Mouse (Mus musculus) cerebellum, postnatal 4 days (tissue): ENCODE measurements around the gene Oaz1.
A peak's percentile ranks its signal among the peaks of the same experiment; 100 is the strongest.
"Not testable (repeated sequence)": the region's sequence is repeated elsewhere in the genome, so short reads cannot be mapped to it uniquely, and the experiment has no call there.

Experiments
- DNase-seq, 2 experiments: peaks; one replicate each; pipeline ENCODE4 v3.0.0; 2022; ENCODE audit warnings: low spot score in 2 of 2, mixed read lengths in 1 of 2

The Oaz1 gene

DNA sequence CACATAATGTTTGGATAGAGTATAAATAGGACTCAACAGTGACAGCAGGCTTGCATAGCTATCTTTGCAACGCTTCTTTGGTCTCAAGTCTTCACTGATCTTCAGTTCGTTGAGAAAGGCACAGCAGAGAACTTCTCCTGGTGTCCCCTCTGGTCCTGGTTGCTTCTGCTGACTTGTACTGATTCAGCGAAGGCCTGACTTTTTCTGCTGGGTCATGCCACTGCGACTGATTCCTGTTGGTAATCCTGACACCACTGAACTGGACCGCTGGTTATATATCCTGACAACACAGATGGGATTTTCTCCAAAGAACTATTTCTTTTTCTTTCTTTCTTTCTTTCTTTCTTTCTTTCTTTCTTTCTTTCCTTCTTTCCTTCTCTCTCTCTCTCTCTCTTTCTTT, 3.9 kb upstream of the Oaz1 start:
- DNase-seq = no peak

DNA sequence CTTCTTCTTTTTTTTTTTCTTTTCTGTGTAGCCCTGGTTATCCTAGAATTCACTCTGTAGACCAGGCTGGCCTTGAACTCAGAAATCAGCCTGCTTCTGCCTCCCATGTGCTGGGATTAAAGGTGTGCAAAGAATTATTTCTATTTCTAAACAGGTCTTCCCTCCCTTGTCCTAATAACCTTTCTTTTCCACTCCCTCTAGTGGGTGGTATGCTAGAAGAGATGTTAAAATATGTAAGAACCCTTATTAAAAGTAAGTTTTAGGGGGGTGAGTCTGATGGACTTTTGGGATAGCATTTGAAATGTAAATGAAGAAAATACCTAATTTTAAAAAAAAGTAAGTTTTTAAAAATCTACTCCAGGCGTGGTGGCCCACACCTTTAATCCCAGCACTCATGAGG, 3.1 kb upstream of the Oaz1 start:
- DNase-seq = no peak

DNA sequence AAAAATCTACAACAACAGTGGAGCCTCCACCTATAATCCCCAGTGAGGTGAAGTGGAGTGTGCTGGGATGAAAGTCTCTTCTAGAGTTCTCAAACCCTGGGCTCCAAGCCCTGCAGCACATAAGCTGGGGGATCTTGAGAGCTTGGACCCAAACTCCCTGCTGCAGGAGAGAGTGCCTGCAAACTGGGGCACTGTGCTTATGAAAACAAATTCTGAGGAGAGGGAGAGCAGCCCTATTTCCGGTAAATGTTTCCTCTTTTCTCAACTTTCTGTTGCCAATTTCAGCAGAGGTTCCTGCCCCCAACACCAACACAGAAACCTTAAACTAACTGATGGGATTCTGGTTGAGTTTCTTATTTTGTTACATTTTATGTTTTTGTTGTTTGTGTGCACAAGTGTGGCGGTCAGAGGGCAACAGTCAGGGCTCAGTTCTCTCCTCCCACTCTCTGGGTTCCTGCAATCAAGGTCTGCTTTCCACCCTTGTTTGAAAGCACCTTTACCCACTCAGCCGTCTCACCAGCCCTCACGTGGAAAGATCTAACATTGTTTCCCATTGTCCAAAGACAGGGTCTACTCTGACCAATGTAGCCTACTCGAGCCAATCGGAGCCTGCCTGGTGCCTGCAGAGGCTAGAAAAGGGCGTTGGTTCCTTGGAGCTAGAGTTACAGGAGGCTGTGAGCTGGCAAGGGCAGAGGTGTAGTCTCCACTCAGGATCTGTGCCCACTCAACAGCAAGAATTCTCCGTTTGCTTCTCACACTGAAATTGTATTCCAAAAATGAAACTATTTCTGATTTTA, 2.4 kb upstream of the Oaz1 start:
- no peak for DNase-seq

DNA sequence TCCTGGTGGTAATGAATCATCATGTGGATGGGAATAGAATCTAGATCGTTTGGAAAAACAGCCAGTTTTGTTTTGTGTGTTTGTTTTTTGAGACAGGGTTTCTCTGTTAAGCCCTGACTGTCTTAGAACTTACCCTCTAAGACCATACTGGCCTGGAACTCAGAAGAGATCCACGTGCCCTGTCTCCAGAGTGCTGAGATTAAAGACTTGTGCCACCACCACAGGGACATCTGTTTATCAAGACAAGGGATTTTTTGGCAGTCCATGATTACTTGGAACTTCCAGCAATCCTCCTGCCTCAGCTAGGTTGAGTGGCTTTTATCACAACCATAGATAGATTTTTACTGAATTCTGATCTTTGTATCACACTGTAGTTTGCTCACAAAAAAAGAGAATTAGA, 1.6 kb upstream of the Oaz1 start:
- DNase-seq = no peak

DNA sequence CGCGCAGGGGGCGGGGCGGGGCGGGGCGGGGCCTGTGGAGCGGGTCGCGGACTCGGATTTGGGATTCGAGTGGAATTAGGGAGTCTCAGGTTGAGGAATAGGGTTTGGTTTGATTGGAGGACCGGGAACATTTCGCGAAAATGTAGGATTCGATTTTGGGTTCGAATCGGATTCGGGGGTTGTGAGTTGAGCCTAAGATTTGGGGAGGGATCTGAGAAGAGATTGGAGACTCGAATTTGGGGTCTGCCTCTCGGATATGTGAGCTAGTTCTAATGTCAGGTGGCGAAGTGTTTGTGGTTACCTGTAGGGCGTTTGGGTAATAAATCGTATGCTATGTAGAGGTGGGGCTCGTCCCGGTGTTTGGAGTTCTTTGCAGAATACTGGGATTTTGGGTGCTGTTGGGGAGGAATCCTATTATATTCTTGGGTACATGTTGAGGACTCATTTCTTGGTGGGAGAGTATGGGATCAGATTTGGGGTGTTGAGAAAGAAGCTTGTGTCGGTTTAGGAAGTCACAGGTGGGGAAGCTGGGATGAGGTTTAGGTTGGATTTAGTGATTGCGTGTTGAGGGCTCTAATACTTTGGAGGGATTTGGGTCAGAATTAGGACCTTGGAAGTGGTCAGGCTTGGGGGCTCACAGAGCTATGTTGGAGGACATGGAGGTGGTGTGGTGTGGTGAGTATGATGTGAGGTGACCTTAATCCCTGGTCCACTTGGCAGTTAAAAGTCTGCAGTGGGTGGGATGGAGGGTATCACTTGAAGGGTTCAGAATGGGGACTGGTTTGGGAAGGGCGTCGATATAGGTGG, 810 bp downstream of the Oaz1 start:
- DNase-seq = no peak

DNA sequence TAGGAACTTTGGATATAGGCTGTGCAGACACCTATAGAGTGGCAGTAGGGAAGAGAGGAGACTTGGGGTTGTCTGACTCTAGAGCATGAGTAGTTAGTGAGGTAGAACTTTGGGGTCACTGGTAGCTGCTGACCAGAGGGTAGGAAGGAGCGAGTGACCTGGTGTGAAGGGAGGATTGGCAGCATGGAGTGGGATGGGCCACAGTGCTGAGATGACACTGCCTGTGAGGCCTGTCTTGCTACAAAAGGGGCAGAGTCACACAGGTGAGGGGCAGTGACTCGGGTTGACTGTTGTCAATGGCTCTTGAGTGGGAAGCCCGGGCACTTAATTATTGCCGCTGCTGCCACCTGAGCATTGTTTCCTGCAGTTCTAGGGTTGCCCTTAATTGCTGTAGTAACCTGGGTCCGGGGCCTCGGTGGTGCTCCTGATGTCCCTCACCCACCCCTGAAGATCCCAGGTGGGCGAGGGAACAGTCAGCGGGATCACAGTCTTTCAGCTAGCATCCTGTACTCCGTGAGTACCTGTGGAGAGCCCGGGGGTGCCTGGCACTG, 1.5 kb downstream of the Oaz1 start:
- no peak for DNase-seq

DNA sequence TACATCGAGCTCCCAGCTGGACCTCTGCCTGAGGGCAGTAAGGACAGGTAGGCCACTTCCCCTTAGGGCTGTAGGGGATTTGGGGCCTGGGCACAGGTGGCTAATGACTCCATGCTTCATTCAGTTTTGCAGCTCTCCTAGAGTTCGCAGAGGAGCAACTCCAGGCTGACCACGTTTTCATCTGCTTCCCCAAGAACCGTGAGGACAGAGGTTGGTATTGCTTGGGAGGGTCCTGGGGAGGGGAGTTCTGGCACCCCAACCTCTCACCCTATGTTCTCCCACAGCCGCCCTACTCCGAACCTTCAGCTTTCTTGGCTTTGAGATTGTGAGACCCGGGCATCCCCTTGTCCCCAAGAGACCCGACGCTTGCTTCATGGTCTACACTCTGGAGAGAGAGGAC, 2.1 kb downstream of the Oaz1 start:
- not testable (repeated sequence) for DNase-seq

DNA sequence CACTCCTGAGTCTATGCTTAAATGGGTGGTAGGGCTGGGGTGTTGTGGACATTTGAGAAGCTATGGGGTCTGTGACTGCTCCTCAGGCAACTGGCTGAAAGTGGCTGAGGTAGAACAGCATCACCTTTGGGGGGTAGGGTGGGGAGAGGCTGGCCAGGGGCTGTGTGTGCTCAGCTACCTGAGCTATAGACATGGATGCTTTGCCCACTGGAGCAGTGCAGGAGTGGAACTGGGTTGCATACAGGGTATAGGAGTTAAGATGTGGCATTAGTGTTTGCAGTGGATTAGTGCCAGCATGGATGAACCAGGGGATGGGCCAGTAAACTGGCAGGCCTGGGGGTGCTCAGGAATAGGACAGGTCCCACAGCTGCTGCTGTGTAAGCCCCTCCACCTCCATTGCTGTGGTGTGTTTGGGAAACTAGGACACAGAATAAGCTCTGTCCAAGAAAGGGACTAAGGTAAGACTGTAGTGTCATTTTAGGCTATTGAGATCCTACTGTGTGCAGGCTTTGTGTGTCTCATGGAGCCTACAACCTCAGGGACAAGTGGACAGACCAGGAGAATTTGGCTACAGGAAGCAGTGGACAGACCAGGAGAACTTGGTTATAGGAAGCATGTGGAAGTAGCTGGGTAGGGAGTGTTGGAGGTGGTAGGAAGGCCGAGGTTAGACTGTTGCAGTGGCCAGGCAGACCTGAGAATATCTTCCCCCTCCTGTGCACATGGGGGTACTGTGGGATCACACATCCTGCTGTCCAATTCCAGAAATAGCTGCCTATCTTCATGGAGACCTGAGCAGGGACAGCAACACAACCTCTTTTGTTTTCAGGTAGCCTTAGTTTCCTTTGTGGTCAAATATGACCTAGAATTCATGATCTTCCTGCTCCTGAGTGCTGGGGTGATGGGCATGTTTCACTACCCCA, 3.2 kb downstream of the Oaz1 start:
- no peak for DNase-seq

DNA sequence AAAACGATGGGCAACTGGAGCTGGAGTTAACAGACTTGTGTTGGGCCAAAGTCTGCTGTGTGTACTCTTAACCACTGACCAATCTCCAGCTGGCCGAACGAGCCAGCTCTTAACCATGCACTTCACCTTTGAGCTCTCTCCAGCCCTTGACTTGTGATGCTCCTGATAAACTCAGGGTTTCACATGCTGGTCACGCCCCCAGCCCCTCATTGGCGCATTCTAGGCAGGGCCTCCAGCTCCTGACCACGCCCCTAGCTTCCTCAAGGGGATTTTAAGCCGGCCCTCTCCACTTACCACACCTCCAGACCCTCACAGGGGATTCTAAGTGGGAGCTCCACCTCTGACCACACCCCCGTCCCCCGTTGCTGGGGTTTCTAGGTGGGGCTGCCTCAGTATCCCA, 4.7 kb downstream of the Oaz1 start:
- no peak for DNase-seq

DNA sequence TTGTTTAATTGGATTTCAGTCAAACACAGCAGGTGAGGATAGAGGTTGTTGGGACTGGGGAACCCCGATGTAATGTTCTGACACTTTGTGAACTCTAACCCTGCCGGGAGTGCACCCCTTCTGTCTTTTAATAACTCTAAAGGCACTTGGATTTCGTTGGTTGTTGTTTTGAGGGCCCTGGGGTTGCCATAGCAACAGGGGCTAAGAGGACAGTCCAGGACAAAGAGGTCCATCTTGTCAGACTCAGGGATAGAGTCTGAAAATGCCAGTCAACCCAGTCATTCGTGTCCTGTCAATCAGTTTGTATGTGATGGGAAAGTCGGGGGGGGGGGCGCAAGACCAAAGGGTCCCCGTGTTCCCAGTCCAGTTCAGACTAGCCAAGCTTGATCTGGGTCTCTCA, 6.4 kb downstream of the Oaz1 start:
- no peak for DNase-seq

DNA sequence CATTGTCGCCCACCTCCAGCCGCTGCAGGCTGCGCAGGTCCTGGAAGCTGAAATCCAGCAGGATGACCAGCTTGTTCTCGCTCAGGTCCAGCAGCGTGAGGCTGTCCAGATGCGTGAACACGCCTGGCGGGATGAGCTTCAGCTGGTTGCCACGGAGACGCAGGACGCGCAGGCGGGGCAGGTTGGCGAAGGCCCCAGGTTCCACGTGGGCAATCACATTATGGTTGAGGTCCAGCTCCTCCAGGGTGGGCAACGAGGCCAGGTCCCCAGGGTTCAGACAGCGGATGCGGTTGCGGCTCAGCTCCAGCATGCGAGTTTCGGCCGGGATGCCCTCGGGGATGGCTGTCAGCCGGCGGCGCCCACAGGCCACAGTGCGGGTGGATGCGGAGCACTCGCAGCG, 9.2 kb downstream of the Oaz1 start:
- DNase-seq = no peak

DNA sequence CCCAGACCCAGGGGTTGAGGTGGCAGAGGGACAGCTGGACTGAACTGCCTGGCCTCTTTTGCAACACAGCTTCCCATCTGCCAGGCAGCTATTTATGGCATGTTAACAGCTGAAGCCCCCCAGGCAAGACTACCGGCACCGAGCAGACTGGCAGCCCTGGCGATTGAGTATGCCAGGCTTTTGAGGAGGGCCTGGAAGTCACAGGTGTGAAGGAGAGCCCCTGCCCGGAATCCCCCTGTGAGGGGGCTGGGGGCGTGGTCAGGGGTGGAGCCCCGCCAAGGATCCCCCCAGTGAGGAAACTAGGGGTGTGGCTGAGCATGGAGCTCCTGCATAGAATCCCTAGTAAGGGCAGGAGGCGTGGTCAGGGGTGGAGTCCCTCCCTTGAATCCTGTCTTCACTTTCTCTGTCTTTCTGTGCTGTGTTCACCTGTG, 10.5 kb downstream of the Oaz1 start:
- DNase-seq = peak in 1 of 2 experiments; percentile 41

DNA sequence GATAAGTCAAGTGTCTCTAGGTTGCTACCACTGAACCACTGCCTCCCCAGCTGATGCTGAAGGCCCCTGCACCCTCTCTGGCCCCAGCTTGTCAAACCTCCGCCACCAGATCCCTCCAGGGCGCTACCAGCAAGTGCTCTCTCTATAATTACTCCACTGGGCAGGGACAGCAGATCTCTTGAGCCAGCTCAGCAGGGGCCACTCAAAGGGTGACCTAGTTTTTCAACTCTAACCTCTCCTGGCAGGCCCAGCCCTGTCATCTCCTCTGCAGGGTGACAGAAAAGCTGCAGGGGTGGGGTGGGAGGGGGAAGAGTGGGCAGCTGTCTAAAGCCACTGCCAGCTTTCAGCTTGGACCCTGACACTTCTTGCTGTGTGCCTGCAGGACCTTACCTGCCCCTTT, 11.4 kb downstream of the Oaz1 start:
- DNase-seq = no peak

DNA sequence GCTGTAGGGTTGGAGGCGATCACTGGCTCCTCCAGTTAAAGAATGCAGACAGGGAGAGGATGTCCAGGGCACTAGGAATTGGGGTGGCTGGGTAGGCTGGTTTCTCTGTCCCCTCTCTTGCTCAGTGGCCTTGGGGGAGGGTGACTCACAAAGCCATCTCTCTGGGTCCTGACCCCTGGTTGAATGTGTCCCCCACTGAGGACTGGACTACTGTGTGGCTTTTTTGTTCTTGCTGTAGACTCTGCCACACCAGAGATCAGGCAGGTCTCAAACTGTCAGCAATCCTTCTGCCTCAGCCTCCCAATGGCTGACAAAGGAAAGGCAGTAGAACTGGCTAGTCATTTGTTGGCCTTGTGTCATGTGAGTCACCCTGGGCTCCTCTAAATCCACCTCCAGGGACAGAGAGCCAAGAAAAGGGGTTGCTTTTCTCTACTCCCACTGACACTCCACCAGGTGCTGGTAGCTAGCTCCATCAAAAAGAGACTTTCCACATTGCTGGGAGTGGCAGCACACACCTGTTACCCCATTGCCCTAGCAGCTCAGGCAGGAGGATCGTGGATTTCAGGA, 12.0 kb downstream of the Oaz1 start:
- no peak for DNase-seq

DNA sequence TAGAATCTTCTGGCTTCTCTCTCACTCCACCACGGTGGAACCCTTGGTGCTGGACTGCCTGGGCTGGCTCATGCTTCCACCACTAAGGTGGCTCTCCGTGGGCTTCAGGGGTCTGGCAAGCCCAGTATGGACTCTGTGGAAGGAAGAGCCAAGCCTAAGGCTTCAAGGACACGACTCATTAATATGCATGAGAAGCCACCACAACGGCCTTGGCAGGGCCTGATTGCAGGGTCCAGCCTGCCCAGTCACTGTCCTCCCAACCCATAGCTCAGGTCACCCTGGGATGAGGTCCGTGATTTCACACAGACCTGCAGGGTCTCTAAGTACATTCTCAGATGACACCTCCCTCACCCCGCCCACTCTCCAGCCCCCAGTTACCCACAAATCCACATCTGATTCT, 13.4 kb downstream of the Oaz1 start:
- no peak for DNase-seq

DNA sequence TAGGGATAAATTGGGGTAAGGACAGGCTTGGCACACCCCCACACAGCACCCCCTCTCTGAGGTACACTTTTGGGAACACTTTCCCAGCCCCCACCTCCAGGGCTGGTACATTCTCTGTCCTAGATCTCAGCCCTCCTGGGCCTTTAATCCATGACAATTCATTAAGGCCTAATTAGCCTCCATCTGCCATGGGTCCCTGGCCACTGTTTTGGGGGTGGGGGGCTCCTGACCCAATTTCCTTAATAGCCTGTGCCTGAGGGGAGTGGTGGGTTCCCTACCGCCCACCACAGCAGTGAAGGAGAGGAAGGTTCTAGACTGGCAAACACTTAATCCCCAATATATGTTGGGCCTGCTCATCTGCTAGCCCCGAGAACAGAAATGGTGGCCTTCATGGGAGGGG, 15.2 kb downstream of the Oaz1 start:
- DNase-seq = no peak

DNA sequence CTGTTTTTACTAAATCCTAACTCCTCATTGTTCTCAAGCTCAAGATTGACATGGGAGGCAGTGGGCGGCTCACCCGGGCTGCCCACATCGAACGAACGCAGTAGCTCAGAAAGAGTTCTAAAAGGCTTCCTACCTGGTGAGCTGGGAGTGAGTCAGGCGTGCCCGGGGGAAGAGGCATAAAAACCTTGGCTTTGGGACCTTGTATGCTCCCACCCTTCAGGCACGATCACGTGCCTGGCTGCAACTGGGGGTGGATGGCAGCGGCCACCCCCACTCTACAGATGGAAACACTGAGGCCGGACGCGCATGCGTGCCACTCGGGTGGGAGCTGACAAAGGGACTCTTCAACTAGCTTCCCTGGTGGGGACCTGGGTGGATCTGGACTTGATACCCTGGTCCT, 15.9 kb downstream of the Oaz1 start:
- DNase-seq = no peak

DNA sequence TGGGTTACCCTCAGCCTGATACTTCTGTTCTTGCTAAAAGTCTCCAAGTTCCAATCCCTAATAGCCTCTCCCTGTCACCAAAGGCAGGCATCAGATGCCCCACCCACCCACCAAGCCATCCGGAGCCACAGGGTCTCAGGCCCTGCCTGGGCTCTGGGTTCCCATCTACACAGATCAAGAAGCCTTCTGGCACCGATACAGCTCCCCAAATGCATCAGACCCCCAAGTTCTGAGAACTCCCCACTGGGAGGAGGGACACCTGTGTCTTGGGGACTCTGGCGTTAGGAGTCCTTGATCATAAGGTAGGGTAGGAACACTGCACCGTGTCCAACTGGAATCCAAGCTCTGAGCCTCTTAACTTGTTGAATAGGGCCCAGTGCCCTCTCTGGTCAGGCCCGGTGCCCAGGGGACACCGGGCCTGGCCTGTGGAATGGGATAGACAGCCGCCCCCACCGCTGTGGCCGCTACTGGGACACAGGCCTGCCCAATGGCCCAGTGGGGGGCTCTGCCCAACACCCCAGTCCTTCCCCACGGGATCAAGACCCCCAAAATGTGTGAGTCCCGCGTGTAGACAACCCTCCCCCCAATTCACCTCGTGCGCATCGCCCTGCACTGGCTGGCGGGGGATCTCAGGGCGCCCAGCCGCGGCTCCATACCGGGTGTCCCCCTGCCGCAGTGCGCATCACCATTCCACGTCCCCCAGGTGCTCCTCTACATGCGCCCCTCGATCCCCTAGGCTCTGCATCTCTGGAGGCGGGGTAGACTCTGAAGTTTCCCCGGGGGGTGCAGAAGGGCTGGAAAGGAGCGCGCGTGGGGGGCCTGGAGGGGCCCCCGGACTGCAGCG, 16.9 kb downstream of the Oaz1 start:
- no peak for DNase-seq

DNA sequence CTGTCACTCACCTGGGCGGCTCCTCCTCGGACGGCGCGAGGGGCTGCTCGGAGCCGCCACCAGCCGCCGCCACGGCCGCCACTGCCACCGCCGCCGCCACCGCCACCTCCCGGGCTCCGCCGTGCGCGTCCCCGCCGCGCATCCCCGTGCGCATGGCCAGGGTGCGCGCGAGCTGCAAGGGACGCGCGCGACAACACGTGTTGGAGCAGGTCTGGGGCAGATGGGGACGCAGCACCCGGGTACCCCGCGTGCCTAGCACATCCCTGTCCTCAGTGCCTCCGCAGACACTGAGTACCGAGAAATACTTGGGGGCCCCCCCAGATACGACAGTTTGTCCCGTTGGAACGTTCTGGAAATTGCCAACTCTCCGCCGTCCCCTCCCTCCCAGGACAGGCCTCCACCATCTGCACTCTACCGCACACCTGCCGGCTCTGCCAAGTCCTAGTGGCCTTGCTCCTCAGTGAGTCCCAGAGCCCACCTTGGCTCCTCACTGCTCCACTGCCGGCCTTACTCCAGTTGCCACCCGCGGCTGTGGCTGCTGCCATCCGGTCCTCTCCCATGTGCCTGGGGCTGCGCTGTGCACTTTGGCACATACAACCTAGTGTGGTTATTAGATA, 17.6 kb downstream of the Oaz1 start, which contains the start of gene Lingo3:
Gene Lingo3 (minus strand): TSS at position 109 of the 617 bp plus-strand sequence.
- peak in 1 of 2 experiments; percentile 68 for DNase-seq
